Mouse (Mus musculus) left cerebral cortex, adult 2 months (tissue): ENCODE results near the gene Mxra7. TPM values are rescaled to one million over a fixed set of nuclear protein-coding genes. Genes with fewer than 3 reads are reported as not detected.

ENCODE experiments used
- DNase-seq, 2 experiments: peaks; one replicate each; pipeline ENCODE4 v3.0.0; 2021 to 2022; ENCODE audit warnings: low spot score in 2 of 2, mixed read lengths in 1 of 2; ENCODE audit errors: extremely low spot score in 1 of 2
- H3K27ac ChIP-seq: fragments of 200-600 bp; 2 replicates; pipeline ENCODE4 v1.8.1; 2022
- H3K4me3 ChIP-seq: fragments of 200-600 bp; 2 replicates; pipeline ENCODE4 v1.8.1; 2022
- CTCF ChIP-seq: fragments of 200-600 bp; IDR thresholded peaks from 2 replicates; pipeline ENCODE4 v1.8.1; 2022; ENCODE audit warnings: antibody characterized with exemption, mild to moderate bottlenecking, moderate library complexity
- intact Hi-C: fragments of 180-260 bp; cut with DNase I; formaldehyde crosslinking; loops from one replicate; pipeline ENCODE4 v1.15.1; 2025
- total RNA-seq, 2 experiments: library from RNA; stranded (reverse); gene quantifications; 2 replicates each; pipeline ENCODE4 v1.2.3; 2021

Mxra7 gene
- total RNA-seq, 2 experiments from 2014 or later, result 15.3 to 22.5 TPM

GRCm38 (mm10) chr11:116801106-116801505, 26.7 kb downstream of the Mxra7 start:
- intact Hi-C loops, result loop anchor here (10.0 kb wide), 1 partner anchor 296 kb away; no protein-coding TSS in a partner anchor
- DNase-seq, result no peak
- no peak overlapping the region for H3K27ac ChIP-seq
- no peak overlapping the region for H3K4me3 ChIP-seq
- TF ChIP-seq CTCF, result no peak

GRCm38 (mm10) chr11:116799364-116799763, 28.5 kb downstream of the Mxra7 start:
- Histone ChIP-seq H3K4me3 (no peak overlapping the region), H3K27ac (no peak overlapping the region)
- TF ChIP-seq CTCF, result no peak
- no peak for DNase-seq
- intact Hi-C loops, result no loop called here

GRCm38 (mm10) chr11:116784221-116784620, 43.6 kb downstream of the Mxra7 start:
- no peak for DNase-seq
- no peak overlapping the region for H3K27ac ChIP-seq
- intact Hi-C loops, result no loop called here
- H3K4me3 ChIP-seq, result no peak overlapping the region
- no peak for TF ChIP-seq CTCF

GRCm38 (mm10) chr11:116782737-116783145, 45.1 kb downstream of the Mxra7 start:
- Histone ChIP-seq H3K27ac (no peak overlapping the region), H3K4me3 (no peak overlapping the region)
- DNase-seq, result no peak
- intact Hi-C loops, result no loop called here
- TF ChIP-seq CTCF, result no peak; the same call in 1 of the 2 replicates

- H3K27ac ChIP-seq, result no peak within 1 kb of the TSS
- intact Hi-C loops, result no loop called here
- no peak for DNase-seq
- H3K4me3 ChIP-seq, result no peak within 1 kb of the TSS
- no peak for TF ChIP-seq CTCF
Observed at GRCm38 (mm10) chr11:116775407-116775806, 52.4 kb downstream of the Mxra7 start, which contains the start of gene St6galnac1. TSS of gene St6galnac1 (minus strand) at chr11:116775507.

GRCm38 (mm10) chr11:116773205-116773604, 54.6 kb downstream of the Mxra7 start:
- TF ChIP-seq CTCF, result no peak
- intact Hi-C loops, result no loop called here

GRCm38 (mm10) chr11:116769873-116770272, 58.0 kb downstream of the Mxra7 start:
- Histone ChIP-seq H3K4me3 (no peak overlapping the region), H3K27ac (no peak overlapping the region)
- no peak for DNase-seq
- TF ChIP-seq CTCF, result no peak
- intact Hi-C loops, result no loop called here

More at GRCm38 (mm10) chr11:116773205-116773604, 54.6 kb downstream of the Mxra7 start:
- Histone ChIP-seq H3K27ac (no peak overlapping the region), H3K4me3 (no peak overlapping the region)
- DNase-seq, result no peak

GRCm38 (mm10) chr11:116764946-116765345, 62.9 kb downstream of the Mxra7 start:
- no peak for TF ChIP-seq CTCF
- H3K4me3 ChIP-seq, result no peak overlapping the region
- no peak for DNase-seq
- no peak overlapping the region for H3K27ac ChIP-seq
- intact Hi-C loops, result no loop called here

GRCm38 (mm10) chr11:116764346-116764745, 63.5 kb downstream of the Mxra7 start:
- H3K4me3 ChIP-seq, result no peak overlapping the region
- intact Hi-C loops, result no loop called here
- no peak for TF ChIP-seq CTCF
- DNase-seq, result no peak
- no peak overlapping the region for H3K27ac ChIP-seq

GRCm38 (mm10) chr11:116755191-116755590, 72.7 kb downstream of the Mxra7 start:
- TF ChIP-seq CTCF, result no peak
- intact Hi-C loops, result no loop called here
- Histone ChIP-seq H3K4me3 (no peak overlapping the region), H3K27ac (no peak overlapping the region)
- no peak for DNase-seq

- no peak overlapping the region for H3K27ac ChIP-seq
- H3K4me3 ChIP-seq, result no peak overlapping the region
- intact Hi-C loops, result no loop called here
- TF ChIP-seq CTCF, result no peak
- no peak for DNase-seq
Observed at GRCm38 (mm10) chr11:116753674-116754470, 74.0 kb downstream of the Mxra7 start.

Other genes with a start within 250 kb of the Mxra7 start
- gene Ube2o, start 246.6 kb downstream of the Mxra7 start, total RNA-seq, result 100 to 1,000 TPM; 123 to 125 TPM
- gene Aanat, start 241.6 kb downstream of the Mxra7 start, total RNA-seq, result 1 to 10 TPM; 1.3 to 2.2 TPM
- gene Rhbdf2, start 201.0 kb downstream of the Mxra7 start, total RNA-seq, result 1 to 10 TPM; 1.9 to 2.0 TPM
- 1 to 10 TPM; 5.4 to 5.8 TPM for gene Prcd, start 174.5 kb downstream of the Mxra7 start, total RNA-seq
- 10 to 100 TPM; 42.8 to 45.3 TPM for gene Cygb, start 173.7 kb downstream of the Mxra7 start, total RNA-seq
- not detected for gene St6galnac1, start 52.5 kb downstream of the Mxra7 start, total RNA-seq
- gene Mettl23, start 15.2 kb upstream of the Mxra7 start, total RNA-seq, result 10 to 100 TPM; 23.9 to 26.3 TPM
- 10 to 100 TPM; 29.7 to 35.9 TPM for gene Jmjd6, start 15.4 kb upstream of the Mxra7 start, total RNA-seq
- 10 to 100 TPM; 39.3 to 41.8 TPM for gene Mfsd11, start 24.4 kb upstream of the Mxra7 start, total RNA-seq
- gene Srsf2, start 25.0 kb upstream of the Mxra7 start, total RNA-seq, result 100 to 1,000 TPM; 150 to 158 TPM
- 10 to 100 TPM; 80.0 to 92.0 TPM for gene Mgat5b, start 90.8 kb upstream of the Mxra7 start, total RNA-seq